In the genomic region with DNA sequence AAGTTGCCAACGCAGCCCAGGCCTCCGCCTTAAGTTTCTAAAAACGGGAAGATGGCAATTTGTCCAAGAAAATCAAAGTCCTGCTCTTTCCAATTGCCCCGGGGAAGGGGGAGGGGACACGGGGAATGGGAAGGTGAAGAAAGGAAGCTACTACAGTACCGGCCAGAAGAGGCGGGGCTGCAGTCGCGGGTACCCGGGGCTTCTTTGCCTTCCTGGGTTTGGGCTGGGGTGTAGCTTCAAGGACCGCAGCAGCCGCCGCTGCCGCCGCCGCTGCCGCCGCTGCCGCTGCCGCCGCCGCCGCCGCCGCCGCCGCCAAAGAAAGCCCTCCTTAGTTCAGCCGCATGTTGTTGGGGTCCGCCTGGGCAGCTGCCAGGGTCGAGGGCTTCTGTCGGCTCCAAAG, we compare ENCODE assay signal across 7 mouse cellular contexts. TPM values are rescaled to one million over a fixed set of nuclear protein-coding genes. Genes with fewer than 3 reads are reported as not detected.
DNase-seq lines count a peak whose midpoint lies in the region; ATAC-seq and TF ChIP-seq lines count a peak whose summit lies in the region.

No protein-coding gene starts in this region.

- H3K9me3 ChIP-seq in lung, postnatal 0 days (ENCODE audit: low read length), result no peaks in the 10 kb centered on the region
- H3K9me3 ChIP-seq in embryonic facial prominence, embryonic 10.5 days, result peaks cover 3% of the 10 kb centered on the region; the same call in 1 of the 2 replicates
- H3K9me3 ChIP-seq in heart, embryonic 16.5 days (replicated peaks; ENCODE audit: control insufficient read depth, low read length), result no peaks in the 10 kb centered on the region
- no peaks in the 10 kb centered on the region; the same call in 1 of the 2 replicates for H3K9me3 ChIP-seq in liver, embryonic 12.5 days (replicated peaks)
- no peaks in the 10 kb centered on the region; the same call in 1 of the 2 replicates for H3K9me3 ChIP-seq in stomach, embryonic 16.5 days (replicated peaks; ENCODE audit: control insufficient read depth, low read length)

- no peak overlapping the region for H3K9ac ChIP-seq in lung, postnatal 0 days (replicated peaks; ENCODE audit: low read depth)
- H3K9ac ChIP-seq in heart, embryonic 16.5 days (ENCODE audit: low read length), result peak overlapping the region; percentile 65
- H3K9ac ChIP-seq in liver, embryonic 12.5 days, result no peak overlapping the region
- peak overlapping the region; percentile 68 for H3K9ac ChIP-seq in stomach, embryonic 16.5 days (ENCODE audit: low read length)

- no peak for DNase-seq in lung, postnatal 0 days (ENCODE audit: low spot score)
- DNase-seq in lung, postnatal 4 days, result no peak
- DNase-seq in embryonic facial prominence, embryonic 10.5 days (ENCODE audit: low spot score), result peak; percentile 45
- DNase-seq in urinary bladder, postnatal 25 days (ENCODE audit: low spot score), result no peak

- no peak for TF ChIP-seq EP300 in lung, postnatal 0 days (IDR thresholded peaks at IDR 0.05)

- H3K36me3 ChIP-seq in lung, postnatal 0 days (ENCODE audit: insufficient read depth, low read length), result no peaks in the 10 kb centered on the region
- H3K36me3 ChIP-seq in embryonic facial prominence, embryonic 10.5 days (replicated peaks), result no peaks in the 10 kb centered on the region
- no peaks in the 10 kb centered on the region for H3K36me3 ChIP-seq in heart, embryonic 16.5 days (ENCODE audit: control insufficient read depth, insufficient read depth)
- H3K36me3 ChIP-seq in liver, embryonic 12.5 days, result no peaks in the 10 kb centered on the region
- H3K36me3 ChIP-seq in stomach, embryonic 16.5 days (ENCODE audit: control insufficient read depth, insufficient read depth, low read length), result no peaks in the 10 kb centered on the region

- WGBS in lung, postnatal 0 days, result 16% methylated on average over 22 of the region's 31 CpGs
- 15% methylated on average over 31 of the region's 31 CpGs for WGBS in embryonic facial prominence, embryonic 10.5 days
- 11% methylated on average over 19 of the region's 31 CpGs for WGBS in heart, embryonic 16.5 days
- WGBS in liver, embryonic 12.5 days (ENCODE audit: insufficient replicate concordance), result 5% methylated on average over 24 of the region's 31 CpGs
- 15% methylated on average over 26 of the region's 31 CpGs for WGBS in stomach, embryonic 16.5 days

- H3K4me3 ChIP-seq in lung, postnatal 0 days (ENCODE audit: low read depth, low read length), result peak overlapping the region; percentile 43
- peak overlapping the region; percentile 64 for H3K4me3 ChIP-seq in embryonic facial prominence, embryonic 10.5 days
- peak overlapping the region; percentile 59 for H3K4me3 ChIP-seq in heart, embryonic 16.5 days (ENCODE audit: low read length)
- peak overlapping the region; percentile 43 for H3K4me3 ChIP-seq in liver, embryonic 12.5 days
- H3K4me3 ChIP-seq in stomach, embryonic 16.5 days (replicated peaks; ENCODE audit: low read length), result peak overlapping the region; percentile 55

- 0 out of 2 replicates have a peak, but pooled peaks cover 13% of the 10 kb centered on the region for H3K27me3 ChIP-seq in lung, postnatal 0 days (replicated peaks; ENCODE audit: insufficient read depth, low read length)
- peaks cover 88% of the 10 kb centered on the region for H3K27me3 ChIP-seq in embryonic facial prominence, embryonic 10.5 days (replicated peaks; ENCODE audit: low read depth, poor library complexity, severe bottlenecking)
- H3K27me3 ChIP-seq in heart, embryonic 16.5 days (ENCODE audit: control insufficient read depth, insufficient read depth, low read length), result peaks cover 35% of the 10 kb centered on the region
- peaks cover 81% of the 10 kb centered on the region for H3K27me3 ChIP-seq in liver, embryonic 12.5 days (replicated peaks)
- H3K27me3 ChIP-seq in stomach, embryonic 16.5 days (ENCODE audit: control insufficient read depth, insufficient read depth, low read length), result peaks cover 18% of the 10 kb centered on the region

- ATAC-seq in lung, postnatal 0 days, result no peak
- no peak for ATAC-seq in heart, embryonic 16.5 days (replicated peaks; ENCODE audit: extremely low read depth, insufficient read depth, low FRiP score)
- no peak for ATAC-seq in liver, embryonic 12.5 days
- no peak for ATAC-seq in stomach, embryonic 16.5 days (ENCODE audit: insufficient read depth, low FRiP score)

- H3K4me2 ChIP-seq in lung, postnatal 0 days (replicated peaks; ENCODE audit: low read depth, low read length), result peak overlapping the region; percentile 73
- peak overlapping the region; percentile 89 for H3K4me2 ChIP-seq in heart, embryonic 16.5 days (ENCODE audit: low read depth, low read length)
- peak overlapping the region; percentile 61 for H3K4me2 ChIP-seq in liver, embryonic 12.5 days
- peak overlapping the region; percentile 68 for H3K4me2 ChIP-seq in stomach, embryonic 16.5 days (ENCODE audit: low read depth, low read length)

- no peak overlapping the region for H3K27ac ChIP-seq in lung, postnatal 0 days (ENCODE audit: low read length)
- peak overlapping the region; percentile 76 for H3K27ac ChIP-seq in embryonic facial prominence, embryonic 10.5 days (replicated peaks)
- peak overlapping the region; percentile 46; the same call in 1 of the 2 replicates for H3K27ac ChIP-seq in heart, embryonic 16.5 days (ENCODE audit: low read length)
- no peak overlapping the region for H3K27ac ChIP-seq in liver, embryonic 12.5 days
- peak overlapping the region; percentile 55; the same call in 1 of the 2 replicates for H3K27ac ChIP-seq in stomach, embryonic 16.5 days (ENCODE audit: low read length)

- no peaks in the 10 kb centered on the region for H3K4me1 ChIP-seq in lung, postnatal 0 days (ENCODE audit: insufficient read depth, low read depth, low read length)
- no peaks in the 10 kb centered on the region for H3K4me1 ChIP-seq in embryonic facial prominence, embryonic 10.5 days
- H3K4me1 ChIP-seq in heart, embryonic 16.5 days (ENCODE audit: control insufficient read depth, insufficient read depth, low read length), result no peaks in the 10 kb centered on the region
- no peaks in the 10 kb centered on the region for H3K4me1 ChIP-seq in liver, embryonic 12.5 days
- peaks cover 3% of the 10 kb centered on the region; the same call in 1 of the 2 replicates for H3K4me1 ChIP-seq in stomach, embryonic 16.5 days (ENCODE audit: control insufficient read depth, insufficient read depth, low read length)

- TF ChIP-seq CTCF in lung, postnatal 0 days (IDR thresholded peaks at IDR 0.05), result no peak

RNA-seq across cellular contexts. Expression of a gene that starts 0.6 kb away (rescaled TPM):
- 0.39 and 0.62 TPM in 2 replicates for polyA plus RNA-seq in lung, postnatal 0 days (2015; fragmentation: Nextera tagmentation; extraction: Ambion mirVana)
- polyA plus RNA-seq in embryonic facial prominence, embryonic 10.5 days (2016; fragmentation: Nextera tagmentation; extraction: Ambion mirVana), result 3.4 and 5.1 TPM in 2 replicates
- 0.95 and 1.00 TPM in 2 replicates for polyA plus RNA-seq in heart, embryonic 16.5 days (2015; fragmentation: Nextera tagmentation; extraction: Ambion mirVana)
- 0.14 and 0.21 TPM in 2 replicates for polyA plus RNA-seq in liver, embryonic 12.5 days (2016; fragmentation: Nextera tagmentation; extraction: Ambion mirVana)
- 3.2 and 4.2 TPM in 2 replicates for polyA plus RNA-seq in stomach, embryonic 16.5 days (2015; fragmentation: Nextera tagmentation; extraction: Ambion mirVana)

Comparison
In these comparisons a context has a peak if more than half of its experiments do, and no peak if none do; other contexts are left out.
1. H3K27ac ChIP-seq: peak in embryonic facial prominence, embryonic 10.5 days (single experiment), heart, embryonic 16.5 days (single experiment) and stomach, embryonic 16.5 days (single experiment); none in lung, postnatal 0 days (single experiment) and liver, embryonic 12.5 days (single experiment).
2. H3K9ac ChIP-seq: peak in heart, embryonic 16.5 days (single experiment) and stomach, embryonic 16.5 days (single experiment); none in lung, postnatal 0 days (single experiment) and liver, embryonic 12.5 days (single experiment).
3. Peak in every context shown above with its lines, with median percentiles within 50 percentile points of each other: H3K4me2 ChIP-seq and H3K4me3 ChIP-seq.